Mouse (Mus musculus) heart, embryonic 12.5 days (tissue): ENCODE measurements around the gene Dact3. TPM values are rescaled to one million over a fixed set of nuclear protein-coding genes. Genes with fewer than 3 reads are reported as not detected.
A peak's percentile ranks its signal among the peaks of the same experiment; 100 is the strongest.

Source experiments
- ATAC-seq: fragments of 200-750 bp; cut with Nextera tagmentation; 2 replicates; pipeline ENCODE4 v1.8.0; 2017; ENCODE audit warnings: moderate TSS enrichment, moderate library complexity; ENCODE audit not compliant: insufficient number of reproducible peaks, low FRiP score
- H3K27ac ChIP-seq: fragments of 300-500 bp; sonication (generic); 2 replicates; pipeline ENCODE4 v1.5.1; 2016; ENCODE audit warnings: mild to moderate bottlenecking, moderate library complexity; ENCODE audit not compliant: poor library complexity, severe bottlenecking
- H3K27me3 ChIP-seq: fragments of 300-500 bp; sonication (generic); replicated peaks from 2 replicates; pipeline ENCODE4 v1.6.1; 2016; ENCODE audit warnings: mild to moderate bottlenecking, moderate library complexity
- H3K36me3 ChIP-seq: fragments of 300-500 bp; sonication (generic); 2 replicates; pipeline ENCODE4 v1.6.1; 2016; ENCODE audit warnings: mild to moderate bottlenecking, moderate library complexity
- H3K4me1 ChIP-seq: fragments of 300-500 bp; sonication (generic); replicated peaks from 2 replicates; pipeline ENCODE4 v1.6.1; 2016; ENCODE audit warnings: mild to moderate bottlenecking
- H3K4me2 ChIP-seq: fragments of 300-500 bp; sonication (generic); 2 replicates; pipeline ENCODE4 v1.6.1; 2016; ENCODE audit warnings: mild to moderate bottlenecking, moderate library complexity
- H3K4me3 ChIP-seq: fragments of 300-500 bp; sonication (generic); 2 replicates; pipeline ENCODE4 v1.5.1; 2016; ENCODE audit warnings: mild to moderate bottlenecking
- H3K9ac ChIP-seq: fragments of 300-500 bp; sonication (generic); 2 replicates; pipeline ENCODE4 v1.6.1; 2016; ENCODE audit warnings: mild to moderate bottlenecking, moderate library complexity
- H3K9me3 ChIP-seq: fragments of 300-500 bp; sonication (generic); replicated peaks from 2 replicates; pipeline ENCODE4 v1.6.1; 2016; ENCODE audit warnings: mild to moderate bottlenecking, moderate library complexity
- WGBS: fragments of 180-500 bp; shearing (Covaris S2); methylation state at CpG from one replicate; pipeline ENCODE4 v1.1.7; 2016; 5-methylcytosine and 5-hydroxymethylcytosine counted together
- polyA plus RNA-seq: library from polyadenylated mRNA; unstranded; fragments of >200 nt; fragmentation: Nextera tagmentation; extraction: Ambion mirVana; gene quantifications from 2 replicates; pipeline ENCODE4 v1.2.1, GENCODE M21; 2016

Gene Dact3
- polyA plus RNA-seq, 1 experiment from 2014 or later: 14.3 TPM

DNA sequence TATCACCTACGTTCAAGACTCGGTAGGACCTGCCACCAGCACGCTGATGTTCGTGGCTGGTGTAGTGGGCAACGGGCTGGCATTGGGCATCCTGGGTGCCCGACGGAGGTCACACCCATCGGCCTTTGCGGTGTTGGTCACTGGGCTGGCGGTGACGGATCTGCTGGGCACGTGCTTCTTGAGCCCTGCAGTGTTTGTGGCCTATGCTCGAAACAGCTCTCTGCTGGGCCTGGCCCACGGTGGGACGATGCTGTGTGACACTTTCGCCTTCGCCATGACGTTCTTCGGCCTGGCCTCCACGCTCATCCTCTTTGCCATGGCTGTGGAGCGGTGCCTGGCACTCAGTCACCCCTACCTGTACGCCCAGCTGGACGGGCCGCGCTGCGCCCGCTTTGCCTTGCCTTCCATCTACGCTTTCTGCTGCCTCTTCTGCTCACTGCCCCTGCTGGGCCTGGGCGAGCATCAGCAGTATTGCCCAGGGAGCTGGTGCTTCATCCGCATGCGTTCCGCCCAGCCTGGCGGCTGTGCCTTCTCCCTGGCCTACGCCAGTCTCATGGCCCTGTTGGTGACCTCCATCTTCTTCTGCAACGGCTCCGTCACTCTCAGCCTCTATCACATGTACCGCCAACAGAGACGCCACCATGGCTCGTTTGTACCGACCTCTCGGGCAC, 31.9 kb downstream of the Dact3 start:
- H3K27ac ChIP-seq: no peak overlapping the region
- H3K4me3 ChIP-seq: no peak overlapping the region
- H3K9me3 ChIP-seq: no peaks in the 10 kb centered on the region
- H3K4me1 ChIP-seq: peaks cover 56% of the 10 kb centered on the region
- H3K9ac ChIP-seq: no peak overlapping the region
- peaks cover 54% of the 10 kb centered on the region for H3K27me3 ChIP-seq
- H3K4me2 ChIP-seq: no peak overlapping the region
- WGBS: 83% methylated on average over 41 of the region's 41 CpGs
- ATAC-seq: no peak
- H3K36me3 ChIP-seq: no peaks in the 10 kb centered on the region

GRCm38 (mm10) chr7:16907842-16908241, 32.7 kb downstream of the Dact3 start:
- Histone ChIP-seq H3K4me3 (no peak overlapping the region), H3K9me3 (no peaks in the 10 kb centered on the region), H3K27ac (no peak overlapping the region), H3K27me3 (peaks cover 53% of the 10 kb centered on the region), H3K4me1 (peaks cover 52% of the 10 kb centered on the region), H3K4me2 (peak overlapping the region; percentile 7; the same call in 1 of the 2 replicates), H3K36me3 (no peaks in the 10 kb centered on the region), H3K9ac (0 out of 2 replicates have a peak overlapping the region, but pooled peaks have one; percentile 24)
- no peak; the same call in 1 of the 2 replicates for ATAC-seq
- WGBS: 8% methylated on average over 7 of the region's 7 CpGs

- peak overlapping the region; percentile 7; the same call in 1 of the 2 replicates for H3K4me2 ChIP-seq
- peaks cover 51% of the 10 kb centered on the region for H3K27me3 ChIP-seq
- H3K4me3 ChIP-seq: no peak overlapping the region
- no peak overlapping the region for H3K27ac ChIP-seq
- ATAC-seq: no peak
- peak overlapping the region; percentile 24; the same call in 1 of the 2 replicates for H3K9ac ChIP-seq
- H3K4me1 ChIP-seq: peaks cover 52% of the 10 kb centered on the region
- H3K9me3 ChIP-seq: no peaks in the 10 kb centered on the region
- 0 out of 2 replicates have a peak, but pooled peaks cover 3% of the 10 kb centered on the region for H3K36me3 ChIP-seq
- 21% methylated on average over 11 of the region's 11 CpGs for WGBS
Measured at GRCm38 (mm10) chr7:16908367-16908766, 33.2 kb downstream of the Dact3 start.

DNA sequence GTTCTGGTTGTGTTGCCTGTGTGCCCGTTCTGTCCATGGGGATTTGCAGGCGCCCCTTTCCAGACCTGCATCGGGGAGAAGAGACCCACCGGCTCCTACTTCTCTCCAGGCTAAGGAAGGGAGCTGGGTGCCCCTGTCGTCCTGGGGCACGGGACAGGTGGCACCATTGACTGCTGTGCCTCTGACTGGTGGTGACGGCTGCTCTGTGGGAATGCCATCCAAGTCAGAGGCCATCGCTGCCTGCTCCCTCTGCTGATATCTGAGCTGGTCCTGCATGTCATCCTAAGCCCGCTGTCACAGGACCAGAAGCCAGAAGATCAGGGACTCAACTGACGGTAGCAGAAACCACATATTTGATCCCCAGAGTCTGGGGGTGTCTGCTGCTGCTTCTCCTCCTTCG, 33.7 kb downstream of the Dact3 start:
- H3K27ac ChIP-seq: no peak overlapping the region
- 0 out of 2 replicates have a peak, but pooled peaks cover 3% of the 10 kb centered on the region for H3K36me3 ChIP-seq
- H3K4me2 ChIP-seq: no peak overlapping the region
- ATAC-seq: no peak
- no peak overlapping the region for H3K4me3 ChIP-seq
- peaks cover 51% of the 10 kb centered on the region for H3K4me1 ChIP-seq
- peaks cover 46% of the 10 kb centered on the region for H3K27me3 ChIP-seq
- H3K9ac ChIP-seq: 0 out of 2 replicates have a peak overlapping the region, but pooled peaks have one; percentile 28
- 39% methylated on average over 11 of the region's 11 CpGs for WGBS
- no peaks in the 10 kb centered on the region for H3K9me3 ChIP-seq

DNA sequence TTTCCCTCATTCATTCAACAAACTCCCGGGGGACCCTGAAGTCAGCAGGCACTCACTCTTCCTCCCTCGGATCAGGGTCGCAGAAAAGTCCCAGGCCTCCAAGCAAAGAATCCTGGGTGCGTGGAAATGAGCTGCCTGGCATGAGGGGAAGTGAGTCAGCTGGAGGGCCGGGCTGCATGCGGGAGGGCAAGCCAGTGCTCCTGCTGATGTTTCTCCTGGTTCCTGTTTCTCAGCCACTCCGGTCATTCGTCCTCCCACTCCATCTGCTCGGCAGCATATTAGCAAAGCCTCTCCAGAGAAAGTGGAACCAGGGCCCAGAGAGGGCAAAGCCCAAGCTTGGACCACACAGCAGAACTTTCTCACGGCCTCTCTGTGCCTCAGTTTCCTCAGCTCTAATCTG, 34.8 kb downstream of the Dact3 start:
- H3K4me3 ChIP-seq: no peak overlapping the region
- no peaks in the 10 kb centered on the region for H3K9me3 ChIP-seq
- no peak overlapping the region for H3K4me2 ChIP-seq
- H3K27ac ChIP-seq: no peak overlapping the region
- 34% methylated on average over 10 of the region's 10 CpGs for WGBS
- H3K27me3 ChIP-seq: peaks cover 39% of the 10 kb centered on the region
- peaks cover 44% of the 10 kb centered on the region for H3K4me1 ChIP-seq
- ATAC-seq: no peak
- H3K9ac ChIP-seq: no peak overlapping the region
- peaks cover 12% of the 10 kb centered on the region for H3K36me3 ChIP-seq

DNA sequence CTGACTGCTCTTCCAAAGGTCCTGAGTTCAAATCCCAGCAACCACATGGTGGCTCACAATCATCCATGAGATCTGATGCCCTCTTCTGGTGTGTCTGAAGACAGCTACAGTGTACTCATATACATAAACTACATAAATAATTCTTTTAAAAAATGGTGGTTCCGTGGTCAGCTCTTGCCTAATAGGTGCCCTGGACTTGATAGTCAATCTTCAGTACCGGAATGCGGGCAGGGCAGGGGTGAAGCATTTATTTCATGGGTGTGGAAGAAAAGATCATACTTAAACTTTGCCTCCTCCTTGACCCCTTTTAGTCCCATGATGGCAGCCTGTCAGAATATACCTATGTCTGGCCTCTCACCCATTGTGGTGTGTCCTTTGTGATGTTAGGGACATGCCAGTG, 36.8 kb downstream of the Dact3 start:
- no peak overlapping the region for H3K9ac ChIP-seq
- H3K27ac ChIP-seq: no peak overlapping the region
- no peak for ATAC-seq

DNA sequence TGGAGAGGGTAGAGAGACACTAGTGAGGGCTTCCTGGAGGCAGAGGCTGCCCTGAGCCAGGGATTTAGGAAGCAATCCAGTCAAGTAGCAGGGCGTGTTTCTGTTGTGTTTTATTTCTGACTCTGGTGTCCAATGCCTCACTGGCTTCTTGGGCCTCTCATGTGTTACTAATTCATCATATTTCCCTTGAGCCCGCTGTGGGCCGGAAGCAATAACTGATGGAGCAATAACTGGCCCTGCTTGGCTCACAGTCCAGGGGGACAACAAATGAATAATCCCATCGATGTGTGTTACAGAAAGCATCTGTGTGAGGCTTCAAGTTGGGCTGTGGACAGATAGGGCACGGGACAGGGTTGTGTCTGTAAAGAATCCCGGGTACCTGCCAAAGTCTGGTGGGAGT, 37.2 kb downstream of the Dact3 start:
- H3K4me3 ChIP-seq: no peak overlapping the region
- H3K9ac ChIP-seq: no peak overlapping the region
- WGBS: 83% methylated on average over 6 of the region's 6 CpGs
- H3K27ac ChIP-seq: no peak overlapping the region
- ATAC-seq: no peak
- no peak overlapping the region for H3K4me2 ChIP-seq
- H3K9me3 ChIP-seq: no peaks in the 10 kb centered on the region
- H3K4me1 ChIP-seq: peaks cover 39% of the 10 kb centered on the region
- peaks cover 30% of the 10 kb centered on the region for H3K27me3 ChIP-seq
- peaks cover 35% of the 10 kb centered on the region for H3K36me3 ChIP-seq

More for the DNA sequence above, 36.8 kb downstream of the Dact3 start:
- WGBS: 93% methylated on average over 3 of the region's 3 CpGs
- Histone ChIP-seq H3K36me3 (peaks cover 30% of the 10 kb centered on the region), H3K27me3 (peaks cover 35% of the 10 kb centered on the region), H3K4me3 (no peak overlapping the region), H3K4me1 (peaks cover 40% of the 10 kb centered on the region), H3K4me2 (no peak overlapping the region), H3K9me3 (no peaks in the 10 kb centered on the region)

DNA sequence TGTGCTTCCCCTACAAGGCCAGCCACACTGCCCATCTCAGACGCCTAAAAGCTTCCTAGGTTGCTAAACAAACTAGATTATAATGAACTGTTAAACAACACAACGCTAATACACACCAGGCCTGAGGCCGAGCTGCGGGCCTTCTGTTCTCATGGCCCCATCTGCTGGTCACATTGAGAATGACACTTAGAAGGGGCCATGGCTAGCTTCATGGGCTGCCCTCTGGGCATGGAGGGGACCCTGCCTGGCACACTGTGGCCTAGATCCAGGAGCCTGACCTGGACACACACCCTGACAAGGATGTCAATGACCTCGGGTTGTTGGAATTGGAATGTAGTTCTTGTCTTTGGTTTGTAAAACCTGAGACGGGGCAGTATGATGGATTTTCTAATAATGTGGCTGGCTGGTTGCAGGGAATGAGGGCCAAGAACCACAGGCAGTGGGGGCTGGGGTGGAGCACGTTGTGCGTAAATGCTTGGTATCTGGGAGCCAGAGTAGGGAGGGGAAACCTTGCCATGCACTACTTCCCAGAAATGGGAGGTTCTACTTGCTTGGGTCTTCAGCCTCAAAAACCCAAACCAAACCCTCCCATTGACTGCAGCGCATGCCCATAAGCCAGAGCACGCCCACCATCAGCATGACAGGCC, 38.8 kb downstream of the Dact3 start:
- H3K4me3 ChIP-seq: no peak overlapping the region
- peak; percentile 59; the same call in 1 of the 2 replicates for ATAC-seq
- H3K4me1 ChIP-seq: peaks cover 23% of the 10 kb centered on the region
- WGBS: 36% methylated on average over 10 of the region's 10 CpGs
- no peaks in the 10 kb centered on the region for H3K9me3 ChIP-seq
- H3K27ac ChIP-seq: no peak overlapping the region
- peaks cover 29% of the 10 kb centered on the region for H3K27me3 ChIP-seq
- H3K36me3 ChIP-seq: peaks cover 51% of the 10 kb centered on the region
- H3K9ac ChIP-seq: no peak overlapping the region
- H3K4me2 ChIP-seq: no peak overlapping the region

DNA sequence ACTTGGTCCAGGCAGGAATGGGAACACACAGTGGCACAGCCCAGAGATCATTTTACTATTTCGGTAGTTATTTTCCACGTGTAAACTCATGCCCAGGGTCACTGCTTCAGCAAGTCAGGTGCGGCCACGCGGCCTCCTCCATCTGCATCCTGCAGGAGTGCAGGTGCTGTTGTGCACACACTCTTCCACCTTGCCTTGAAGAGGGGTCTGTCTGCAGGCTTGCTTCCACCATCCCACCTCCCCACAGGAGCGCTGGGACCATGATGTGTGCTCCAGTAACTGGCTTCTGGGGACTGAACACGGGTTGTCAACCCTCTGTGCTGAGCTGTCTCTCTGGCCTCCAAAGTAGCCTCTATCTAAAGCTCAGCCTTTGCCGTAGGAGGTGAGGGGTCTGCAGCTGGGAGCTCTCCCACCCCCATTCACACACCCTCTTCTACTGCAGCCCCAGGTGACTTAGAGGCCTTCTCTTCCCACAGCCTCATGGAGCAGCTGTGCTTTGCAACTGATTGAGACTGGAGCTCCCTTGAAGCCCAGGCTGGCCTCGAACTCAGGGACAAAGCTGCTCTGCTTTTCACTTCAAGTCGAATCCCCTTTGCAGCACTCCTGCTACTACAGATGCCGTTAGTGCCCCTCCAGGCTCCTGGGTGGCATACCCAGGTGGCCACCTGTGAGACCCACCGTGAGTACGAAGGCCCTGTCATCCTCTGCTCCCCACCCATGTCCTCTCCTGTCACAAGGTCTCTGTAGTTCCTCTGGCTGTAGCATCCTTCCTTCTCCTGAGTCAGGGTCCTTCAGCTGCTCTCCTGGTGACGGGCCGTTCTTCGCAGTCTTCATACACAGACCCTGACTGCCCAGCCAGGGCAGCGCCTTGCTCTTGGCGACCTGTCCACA, 39.6 kb downstream of the Dact3 start:
- H3K27me3 ChIP-seq: peaks cover 24% of the 10 kb centered on the region
- H3K4me1 ChIP-seq: peaks cover 24% of the 10 kb centered on the region
- no peak overlapping the region for H3K9ac ChIP-seq
- WGBS: 82% methylated on average over 18 of the region's 18 CpGs
- H3K4me3 ChIP-seq: no peak overlapping the region
- no peak overlapping the region for H3K4me2 ChIP-seq
- H3K9me3 ChIP-seq: no peaks in the 10 kb centered on the region
- H3K36me3 ChIP-seq: peaks cover 58% of the 10 kb centered on the region
- ATAC-seq: no peak
- H3K27ac ChIP-seq: no peak overlapping the region

DNA sequence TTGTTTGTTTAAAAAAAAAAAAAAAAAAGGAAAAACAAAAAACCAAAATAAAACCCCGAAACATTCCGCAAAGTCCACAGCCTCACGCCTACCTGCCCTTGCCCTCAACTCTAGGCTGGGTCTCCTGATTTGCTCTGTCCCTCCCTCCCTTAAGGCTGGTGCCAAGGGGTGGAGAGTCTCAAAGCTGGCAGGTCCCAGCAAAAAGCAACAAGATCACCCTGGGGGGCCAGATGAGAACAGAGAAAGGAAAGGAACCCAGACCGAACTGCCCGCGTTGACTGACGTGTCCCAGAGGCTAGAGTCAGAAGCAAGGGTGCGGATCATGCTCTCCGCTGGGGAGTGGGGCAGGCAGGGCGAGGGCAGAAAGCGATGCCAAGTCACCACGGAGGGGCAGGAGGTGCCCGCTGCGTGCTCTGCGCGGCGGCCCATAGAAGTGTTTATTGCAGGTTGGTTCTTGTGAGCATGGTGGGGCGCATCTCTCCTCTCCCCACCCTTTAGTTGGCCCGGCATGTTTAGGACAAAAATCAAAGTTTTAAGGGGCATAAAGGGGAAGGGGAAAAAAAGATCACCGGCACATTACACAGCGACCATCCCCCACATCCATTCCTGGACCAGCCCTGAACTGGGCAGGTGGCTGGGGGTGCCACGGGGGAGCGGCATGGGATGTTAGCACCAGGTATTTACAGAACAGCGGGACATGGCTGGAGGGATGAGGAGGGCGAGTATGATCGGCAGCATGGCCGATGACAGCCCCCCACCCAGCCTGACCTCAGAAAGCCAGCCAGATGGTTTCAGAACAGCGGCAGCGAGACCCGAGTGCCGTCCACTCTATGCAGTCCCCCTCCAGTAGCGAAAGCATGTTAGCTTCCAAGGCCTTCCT, 40.6 kb downstream of the Dact3 start:
- no peak overlapping the region for H3K4me3 ChIP-seq
- H3K4me2 ChIP-seq: no peak overlapping the region
- no peaks in the 10 kb centered on the region for H3K9me3 ChIP-seq
- H3K9ac ChIP-seq: no peak overlapping the region
- no peak for ATAC-seq
- WGBS: 88% methylated on average over 32 of the region's 32 CpGs
- peaks cover 59% of the 10 kb centered on the region for H3K36me3 ChIP-seq
- H3K27me3 ChIP-seq: peaks cover 20% of the 10 kb centered on the region; the same call in 1 of the 2 replicates
- no peak overlapping the region for H3K27ac ChIP-seq
- H3K4me1 ChIP-seq: peaks cover 32% of the 10 kb centered on the region
